Mouse (Mus musculus) cortical plate, adult 2 months (tissue): ENCODE results near the gene Mfsd4b3.
"Not testable (repeated sequence)": the region's sequence is repeated elsewhere in the genome, so short reads cannot be mapped to it uniquely, and the experiment has no call there.

Source experiments
- CTCF ChIP-seq: fragments of 200-500 bp; IDR thresholded peaks from 2 replicates; pipeline ENCODE4 v1.5.1; 2011; ENCODE audit warnings: mild to moderate bottlenecking, control low read depth, low read length; ENCODE audit not compliant: insufficient read depth; ENCODE audit errors: extremely low read depth
- POLR2A ChIP-seq: fragments of 200-500 bp; IDR thresholded peaks from 2 replicates; pipeline ENCODE4 v1.6.1; 2011; ENCODE audit warnings: mild to moderate bottlenecking, low read length, control low read depth; ENCODE audit not compliant: insufficient read depth; ENCODE audit errors: extremely low read depth

GRCm38 (mm10) chr10:40008847-40009246 is 48.9 kb upstream of the Mfsd4b3 start:
- not testable (repeated sequence) for TF ChIP-seq CTCF, POLR2A
